Mouse (Mus musculus): ENCODE results near the gene Lamtor1. TPM values are rescaled to one million over a fixed set of nuclear protein-coding genes. Genes with fewer than 3 reads are reported as not detected.
A peak's percentile ranks its signal among the peaks of the same experiment; 100 is the strongest.

Gene Lamtor1
- polyA plus RNA-seq, 1 experiment, result 85.9 TPM

GRCm38 (mm10) chr7:101888460-101888859, 17.2 kb upstream of the Lamtor1 start:
- no peaks in the 10 kb centered on the region for H3K9me3 ChIP-seq (replicated peaks; ENCODE audit: control insufficient read depth, insufficient read depth, low read length, poor library complexity, severe bottlenecking)
- H3K4me1 ChIP-seq (ENCODE audit: control insufficient read depth, insufficient read depth, low read length), result no peaks in the 10 kb centered on the region
- no peak overlapping the region for H3K4me3 ChIP-seq (ENCODE audit: low read depth, low read length)
- H3K27ac ChIP-seq (ENCODE audit: insufficient read depth, low read length), result no peak overlapping the region
- H3K27me3 ChIP-seq (ENCODE audit: control insufficient read depth, insufficient read depth, low read length, poor library complexity, severe bottlenecking), result no peaks in the 10 kb centered on the region
- no peaks in the 10 kb centered on the region for H3K36me3 ChIP-seq (ENCODE audit: control insufficient read depth, insufficient read depth, low read length, poor library complexity, severe bottlenecking)
- H3K9ac ChIP-seq (ENCODE audit: low read depth, poor library complexity, severe bottlenecking), result no peak overlapping the region
- no peak for TF ChIP-seq CTCF (IDR thresholded peaks at IDR 0.05; ENCODE audit: low read depth, low read length)
- TF ChIP-seq EP300 (IDR thresholded peaks at IDR 0.05; ENCODE audit: insufficient read depth, low read depth, low read length), result no peak
- TF ChIP-seq POLR2A (IDR thresholded peaks at IDR 0.05; ENCODE audit: insufficient read depth, low read length), result no peak

- TF ChIP-seq POLR2A (IDR thresholded peaks at IDR 0.05; ENCODE audit: insufficient read depth, low read length) (no peak), CTCF (IDR thresholded peaks at IDR 0.05; ENCODE audit: low read depth, low read length) (no peak), EP300 (IDR thresholded peaks at IDR 0.05; ENCODE audit: insufficient read depth, low read depth, low read length) (no peak)
- Histone ChIP-seq H3K27me3 (ENCODE audit: control insufficient read depth, insufficient read depth, low read length, poor library complexity, severe bottlenecking) (no peaks in the 10 kb centered on the region), H3K36me3 (ENCODE audit: control insufficient read depth, insufficient read depth, low read length, poor library complexity, severe bottlenecking) (peaks cover 12% of the 10 kb centered on the region), H3K9me3 (replicated peaks; ENCODE audit: control insufficient read depth, insufficient read depth, low read length, poor library complexity, severe bottlenecking) (no peaks in the 10 kb centered on the region), H3K27ac (ENCODE audit: insufficient read depth, low read length) (no peak overlapping the region), H3K9ac (ENCODE audit: low read depth, poor library complexity, severe bottlenecking) (peak overlapping the region; percentile 39), H3K4me3 (ENCODE audit: low read depth, low read length) (peak overlapping the region; percentile 79), H3K4me1 (ENCODE audit: control insufficient read depth, insufficient read depth, low read length) (no peaks in the 10 kb centered on the region)
These were observed 10.0 kb upstream of the Lamtor1 start for GRCm38 (mm10) chr7:101895695-101896094.

GRCm38 (mm10) chr7:101896104-101897066, 9.3 kb upstream of the Lamtor1 start:
- no peaks in the 10 kb centered on the region for H3K4me1 ChIP-seq (ENCODE audit: control insufficient read depth, insufficient read depth, low read length)
- H3K9me3 ChIP-seq (replicated peaks; ENCODE audit: control insufficient read depth, insufficient read depth, low read length, poor library complexity, severe bottlenecking), result no peaks in the 10 kb centered on the region
- H3K27me3 ChIP-seq (ENCODE audit: control insufficient read depth, insufficient read depth, low read length, poor library complexity, severe bottlenecking), result no peaks in the 10 kb centered on the region
- H3K36me3 ChIP-seq (ENCODE audit: control insufficient read depth, insufficient read depth, low read length, poor library complexity, severe bottlenecking), result peaks cover 12% of the 10 kb centered on the region
- peak overlapping the region; percentile 79 for H3K4me3 ChIP-seq (ENCODE audit: low read depth, low read length)
- H3K27ac ChIP-seq (ENCODE audit: insufficient read depth, low read length), result peak overlapping the region; percentile 76
- peak overlapping the region; percentile 72 for H3K9ac ChIP-seq (ENCODE audit: low read depth, poor library complexity, severe bottlenecking)
- TF ChIP-seq CTCF (IDR thresholded peaks at IDR 0.05; ENCODE audit: low read depth, low read length), result no peak
- TF ChIP-seq POLR2A (IDR thresholded peaks at IDR 0.05; ENCODE audit: insufficient read depth, low read length), result peak; percentile 91
- no peak for TF ChIP-seq EP300 (IDR thresholded peaks at IDR 0.05; ENCODE audit: insufficient read depth, low read depth, low read length)

GRCm38 (mm10) chr7:101900331-101901097, 5.2 kb upstream of the Lamtor1 start:
- TF ChIP-seq EP300 (IDR thresholded peaks at IDR 0.05; ENCODE audit: insufficient read depth, low read depth, low read length) (no peak), CTCF (IDR thresholded peaks at IDR 0.05; ENCODE audit: low read depth, low read length) (no peak), POLR2A (IDR thresholded peaks at IDR 0.05; ENCODE audit: insufficient read depth, low read length) (no peak)
- Histone ChIP-seq H3K9me3 (replicated peaks; ENCODE audit: control insufficient read depth, insufficient read depth, low read length, poor library complexity, severe bottlenecking) (no peaks in the 10 kb centered on the region), H3K27me3 (ENCODE audit: control insufficient read depth, insufficient read depth, low read length, poor library complexity, severe bottlenecking) (no peaks in the 10 kb centered on the region), H3K4me3 (ENCODE audit: low read depth, low read length) (no peak overlapping the region), H3K36me3 (ENCODE audit: control insufficient read depth, insufficient read depth, low read length, poor library complexity, severe bottlenecking) (peaks cover 12% of the 10 kb centered on the region), H3K9ac (ENCODE audit: low read depth, poor library complexity, severe bottlenecking) (no peak overlapping the region; the same call in 1 of the 2 replicates), H3K27ac (ENCODE audit: insufficient read depth, low read length) (no peak overlapping the region), H3K4me1 (ENCODE audit: control insufficient read depth, insufficient read depth, low read length) (no peaks in the 10 kb centered on the region)

GRCm38 (mm10) chr7:101901969-101902368, 3.7 kb upstream of the Lamtor1 start:
- no peaks in the 10 kb centered on the region for H3K9me3 ChIP-seq (replicated peaks; ENCODE audit: control insufficient read depth, insufficient read depth, low read length, poor library complexity, severe bottlenecking)
- H3K4me3 ChIP-seq (ENCODE audit: low read depth, low read length), result no peak overlapping the region
- no peaks in the 10 kb centered on the region for H3K27me3 ChIP-seq (ENCODE audit: control insufficient read depth, insufficient read depth, low read length, poor library complexity, severe bottlenecking)
- peaks cover 12% of the 10 kb centered on the region for H3K36me3 ChIP-seq (ENCODE audit: control insufficient read depth, insufficient read depth, low read length, poor library complexity, severe bottlenecking)
- no peak overlapping the region for H3K9ac ChIP-seq (ENCODE audit: low read depth, poor library complexity, severe bottlenecking)
- no peak overlapping the region for H3K27ac ChIP-seq (ENCODE audit: insufficient read depth, low read length)
- no peaks in the 10 kb centered on the region for H3K4me1 ChIP-seq (ENCODE audit: control insufficient read depth, insufficient read depth, low read length)
- TF ChIP-seq CTCF (IDR thresholded peaks at IDR 0.05; ENCODE audit: low read depth, low read length) (no peak), EP300 (IDR thresholded peaks at IDR 0.05; ENCODE audit: insufficient read depth, low read depth, low read length) (no peak), POLR2A (IDR thresholded peaks at IDR 0.05; ENCODE audit: insufficient read depth, low read length) (no peak)
